Mouse (Mus musculus): ENCODE data around the gene Gm45837. TPM values are rescaled to one million over a fixed set of nuclear protein-coding genes. Genes with fewer than 3 reads are reported as not detected.

Gene Gm45837
- polyA plus RNA-seq, 1 experiment from 2014 or later: not detected

DNA sequence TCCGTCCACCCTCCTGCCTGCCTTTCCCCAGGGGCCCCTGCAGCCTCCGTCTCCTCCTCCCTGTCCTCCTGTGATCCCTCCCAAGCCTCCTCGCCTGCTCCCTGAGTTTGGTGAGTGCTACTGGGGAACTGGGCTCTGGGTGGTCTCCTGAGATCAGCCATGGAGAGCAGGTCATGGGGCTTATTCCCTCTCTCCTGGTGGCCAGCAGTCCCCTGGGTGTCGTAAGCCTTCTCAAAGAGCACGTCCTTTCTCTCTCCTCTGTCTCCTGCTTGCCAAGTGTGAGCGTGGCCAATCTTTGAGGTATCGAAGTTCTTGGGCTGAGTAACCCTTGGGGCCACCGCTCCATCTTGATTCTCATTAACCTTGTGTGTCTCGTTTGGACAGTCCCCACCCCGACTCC lies 25.8 kb upstream of the Gm45837 start:
- Histone ChIP-seq H3K9me3 (ENCODE audit: control insufficient read depth, low read length) (no peaks in the 10 kb centered on the region), H3K4me1 (ENCODE audit: control insufficient read depth, insufficient read depth, low read length) (no peaks in the 10 kb centered on the region), H3K27me3 (ENCODE audit: control insufficient read depth, insufficient read depth, low read length) (no peaks in the 10 kb centered on the region), H3K9ac (replicated peaks; ENCODE audit: low read length) (no peak overlapping the region), H3K4me3 (replicated peaks; ENCODE audit: low read depth, low read length) (no peak overlapping the region), H3K4me2 (ENCODE audit: low read length) (no peak overlapping the region), H3K36me3 (ENCODE audit: control insufficient read depth, insufficient read depth, low read length) (no peaks in the 10 kb centered on the region), H3K27ac (replicated peaks; ENCODE audit: low read depth, low read length) (no peak overlapping the region)
- 69% methylated on average over 10 of the region's 10 CpGs for WGBS
- DNase-seq (no peak), ATAC-seq (ENCODE audit: low FRiP score, low TSS enrichment) (no peak)

GRCm38 (mm10) chr7:101385331-101385733 lies 25.4 kb upstream of the Gm45837 start:
- no peaks in the 10 kb centered on the region for H3K36me3 ChIP-seq (ENCODE audit: control insufficient read depth, insufficient read depth, low read length)
- H3K9me3 ChIP-seq (ENCODE audit: control insufficient read depth, low read length): no peaks in the 10 kb centered on the region
- no peak overlapping the region for H3K4me2 ChIP-seq (ENCODE audit: low read length)
- DNase-seq: no peak
- ATAC-seq (ENCODE audit: low FRiP score, low TSS enrichment): no peak
- H3K27me3 ChIP-seq (ENCODE audit: control insufficient read depth, insufficient read depth, low read length): no peaks in the 10 kb centered on the region
- no peaks in the 10 kb centered on the region for H3K4me1 ChIP-seq (ENCODE audit: control insufficient read depth, insufficient read depth, low read length)
- WGBS: 54% methylated on average over 6 of the region's 6 CpGs
- no peak overlapping the region for H3K9ac ChIP-seq (replicated peaks; ENCODE audit: low read length)
- H3K4me3 ChIP-seq (replicated peaks; ENCODE audit: low read depth, low read length): no peak overlapping the region
- no peak overlapping the region for H3K27ac ChIP-seq (replicated peaks; ENCODE audit: low read depth, low read length)

- no peak overlapping the region for H3K4me2 ChIP-seq (ENCODE audit: low read length)
- ATAC-seq (ENCODE audit: low FRiP score, low TSS enrichment) (no peak), DNase-seq (no peak)
- H3K9me3 ChIP-seq (ENCODE audit: control insufficient read depth, low read length): no peaks in the 10 kb centered on the region
- H3K9ac ChIP-seq (replicated peaks; ENCODE audit: low read length): no peak overlapping the region
- H3K4me1 ChIP-seq (ENCODE audit: control insufficient read depth, insufficient read depth, low read length): no peaks in the 10 kb centered on the region
- H3K27me3 ChIP-seq (ENCODE audit: control insufficient read depth, insufficient read depth, low read length): no peaks in the 10 kb centered on the region
- no peak overlapping the region for H3K27ac ChIP-seq (replicated peaks; ENCODE audit: low read depth, low read length)
- WGBS: 63% methylated on average over 10 of the region's 10 CpGs
- no peaks in the 10 kb centered on the region for H3K36me3 ChIP-seq (ENCODE audit: control insufficient read depth, insufficient read depth, low read length)
- H3K4me3 ChIP-seq (replicated peaks; ENCODE audit: low read depth, low read length): no peak overlapping the region
Observed at GRCm38 (mm10) chr7:101385866-101386452, 24.7 kb upstream of the Gm45837 start.

GRCm38 (mm10) chr7:101389256-101389655 lies 21.4 kb upstream of the Gm45837 start:
- Histone ChIP-seq H3K4me3 (replicated peaks; ENCODE audit: low read depth, low read length) (no peak overlapping the region), H3K9me3 (ENCODE audit: control insufficient read depth, low read length) (no peaks in the 10 kb centered on the region), H3K27ac (replicated peaks; ENCODE audit: low read depth, low read length) (no peak overlapping the region), H3K4me2 (ENCODE audit: low read length) (no peak overlapping the region), H3K9ac (replicated peaks; ENCODE audit: low read length) (no peak overlapping the region), H3K4me1 (ENCODE audit: control insufficient read depth, insufficient read depth, low read length) (no peaks in the 10 kb centered on the region), H3K27me3 (ENCODE audit: control insufficient read depth, insufficient read depth, low read length) (no peaks in the 10 kb centered on the region), H3K36me3 (ENCODE audit: control insufficient read depth, insufficient read depth, low read length) (no peaks in the 10 kb centered on the region)
- DNase-seq (no peak), ATAC-seq (ENCODE audit: low FRiP score, low TSS enrichment) (no peak)
- WGBS: 90% methylated on average over 6 of the region's 6 CpGs

DNA sequence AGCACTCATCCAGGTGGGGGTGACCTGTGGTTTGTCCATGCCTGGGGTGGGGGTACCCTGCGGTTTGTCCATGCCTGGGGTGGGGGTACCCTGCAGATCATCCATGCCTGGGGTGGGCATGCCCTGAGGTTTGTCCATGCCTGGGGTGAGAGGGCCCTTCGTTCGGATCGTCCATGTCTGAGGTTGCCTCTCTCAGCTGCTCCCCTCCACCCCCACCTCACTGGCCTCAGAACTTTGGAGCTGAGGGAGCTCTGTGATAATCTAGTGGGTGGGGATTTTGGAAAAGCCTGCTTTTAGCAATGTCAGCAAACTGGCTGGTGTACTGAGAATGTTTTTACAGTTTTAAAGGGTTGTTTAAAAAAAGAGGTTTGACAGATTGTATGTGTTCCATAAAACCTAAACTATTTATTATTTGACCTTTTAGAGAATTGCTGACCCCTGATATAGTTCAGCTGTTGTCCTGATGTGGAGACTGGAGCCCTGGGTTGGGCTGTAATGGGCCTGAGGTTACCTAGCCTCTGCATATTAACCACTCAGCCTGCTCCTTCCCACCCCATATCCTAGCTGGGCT lies 18.7 kb upstream of the Gm45837 start:
- ATAC-seq (ENCODE audit: low FRiP score, low TSS enrichment) (no peak; the same call in 1 of the 2 replicates), DNase-seq (no peak)
- 83% methylated on average over 4 of the region's 4 CpGs for WGBS
- Histone ChIP-seq H3K27me3 (ENCODE audit: control insufficient read depth, insufficient read depth, low read length) (no peaks in the 10 kb centered on the region), H3K4me1 (ENCODE audit: control insufficient read depth, insufficient read depth, low read length) (no peaks in the 10 kb centered on the region), H3K4me2 (ENCODE audit: low read length) (no peak overlapping the region), H3K36me3 (ENCODE audit: control insufficient read depth, insufficient read depth, low read length) (no peaks in the 10 kb centered on the region), H3K4me3 (replicated peaks; ENCODE audit: low read depth, low read length) (no peak overlapping the region), H3K9me3 (ENCODE audit: control insufficient read depth, low read length) (no peaks in the 10 kb centered on the region), H3K9ac (replicated peaks; ENCODE audit: low read length) (no peak overlapping the region), H3K27ac (replicated peaks; ENCODE audit: low read depth, low read length) (no peak overlapping the region)

GRCm38 (mm10) chr7:101393015-101393414 lies 17.7 kb upstream of the Gm45837 start:
- Histone ChIP-seq H3K9me3 (ENCODE audit: control insufficient read depth, low read length) (no peaks in the 10 kb centered on the region), H3K9ac (replicated peaks; ENCODE audit: low read length) (no peak overlapping the region), H3K4me3 (replicated peaks; ENCODE audit: low read depth, low read length) (no peak overlapping the region), H3K27me3 (ENCODE audit: control insufficient read depth, insufficient read depth, low read length) (no peaks in the 10 kb centered on the region), H3K4me1 (ENCODE audit: control insufficient read depth, insufficient read depth, low read length) (no peaks in the 10 kb centered on the region), H3K36me3 (ENCODE audit: control insufficient read depth, insufficient read depth, low read length) (no peaks in the 10 kb centered on the region), H3K27ac (replicated peaks; ENCODE audit: low read depth, low read length) (no peak overlapping the region), H3K4me2 (ENCODE audit: low read length) (no peak overlapping the region)
- ATAC-seq (ENCODE audit: low FRiP score, low TSS enrichment) (no peak), DNase-seq (no peak)
- 53% methylated on average over 4 of the region's 4 CpGs for WGBS

- Histone ChIP-seq H3K4me3 (replicated peaks; ENCODE audit: low read depth, low read length) (no peak overlapping the region), H3K36me3 (ENCODE audit: control insufficient read depth, insufficient read depth, low read length) (no peaks in the 10 kb centered on the region), H3K27me3 (ENCODE audit: control insufficient read depth, insufficient read depth, low read length) (no peaks in the 10 kb centered on the region), H3K9ac (replicated peaks; ENCODE audit: low read length) (no peak overlapping the region), H3K27ac (replicated peaks; ENCODE audit: low read depth, low read length) (no peak overlapping the region), H3K4me2 (ENCODE audit: low read length) (no peak overlapping the region), H3K9me3 (ENCODE audit: control insufficient read depth, low read length) (no peaks in the 10 kb centered on the region), H3K4me1 (ENCODE audit: control insufficient read depth, insufficient read depth, low read length) (no peaks in the 10 kb centered on the region)
- ATAC-seq (ENCODE audit: low FRiP score, low TSS enrichment) (no peak), DNase-seq (peak; percentile 13)
- WGBS: 47% methylated on average over 8 of the region's 8 CpGs
Observed at GRCm38 (mm10) chr7:101393694-101394504, 16.8 kb upstream of the Gm45837 start.

DNA sequence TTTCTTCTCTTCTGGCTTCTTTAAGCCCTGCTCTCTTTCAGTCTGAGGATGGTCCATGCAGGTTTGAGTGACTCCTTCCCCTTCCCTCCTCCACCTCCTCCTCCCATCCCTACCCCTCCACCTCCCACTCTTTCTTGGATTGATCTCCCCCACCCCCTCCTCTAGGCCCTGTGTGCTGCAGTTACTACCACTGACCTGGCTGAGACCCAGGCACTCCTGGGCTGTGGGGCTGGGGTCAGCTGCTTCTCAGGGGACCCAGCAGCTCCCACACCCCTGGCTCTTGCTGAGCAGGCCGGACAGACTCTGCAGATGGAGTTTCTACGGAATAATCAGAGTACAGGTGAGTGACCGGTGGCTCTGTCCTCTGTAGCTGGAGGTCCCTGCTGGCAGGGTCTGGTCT lies 16.1 kb upstream of the Gm45837 start:
- DNase-seq (no peak), ATAC-seq (ENCODE audit: low FRiP score, low TSS enrichment) (no peak)
- H3K36me3 ChIP-seq (ENCODE audit: control insufficient read depth, insufficient read depth, low read length): no peaks in the 10 kb centered on the region
- 68% methylated on average over 3 of the region's 3 CpGs for WGBS
- no peak overlapping the region for H3K9ac ChIP-seq (replicated peaks; ENCODE audit: low read length)
- H3K4me2 ChIP-seq (ENCODE audit: low read length): no peak overlapping the region
- no peak overlapping the region for H3K4me3 ChIP-seq (replicated peaks; ENCODE audit: low read depth, low read length)
- H3K4me1 ChIP-seq (ENCODE audit: control insufficient read depth, insufficient read depth, low read length): no peaks in the 10 kb centered on the region
- H3K27ac ChIP-seq (replicated peaks; ENCODE audit: low read depth, low read length): no peak overlapping the region
- no peaks in the 10 kb centered on the region for H3K9me3 ChIP-seq (ENCODE audit: control insufficient read depth, low read length)
- H3K27me3 ChIP-seq (ENCODE audit: control insufficient read depth, insufficient read depth, low read length): no peaks in the 10 kb centered on the region

DNA sequence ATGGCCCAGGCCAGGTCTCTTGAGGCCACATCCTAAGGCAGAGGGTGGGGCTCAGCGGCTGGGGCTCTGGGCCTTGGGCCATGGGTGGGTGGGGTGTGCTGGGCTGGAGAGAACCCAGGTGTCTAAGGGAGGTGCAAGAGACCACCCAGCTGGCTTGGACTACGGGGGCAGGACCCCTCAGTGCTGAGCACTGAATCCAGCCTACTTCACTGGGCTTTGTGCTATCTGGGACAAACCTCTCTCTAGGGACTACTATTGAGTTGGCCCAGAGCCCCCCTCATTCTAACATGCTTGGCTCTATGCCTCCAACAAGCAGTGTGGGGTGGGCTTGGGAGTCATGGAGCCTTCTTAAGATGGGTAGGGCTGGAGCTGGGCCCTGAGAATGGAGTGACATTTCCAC lies 15.2 kb upstream of the Gm45837 start:
- Histone ChIP-seq H3K36me3 (ENCODE audit: control insufficient read depth, insufficient read depth, low read length) (no peaks in the 10 kb centered on the region), H3K4me2 (ENCODE audit: low read length) (no peak overlapping the region), H3K9me3 (ENCODE audit: control insufficient read depth, low read length) (no peaks in the 10 kb centered on the region), H3K4me3 (replicated peaks; ENCODE audit: low read depth, low read length) (no peak overlapping the region), H3K27ac (replicated peaks; ENCODE audit: low read depth, low read length) (no peak overlapping the region), H3K4me1 (ENCODE audit: control insufficient read depth, insufficient read depth, low read length) (no peaks in the 10 kb centered on the region), H3K9ac (replicated peaks; ENCODE audit: low read length) (no peak overlapping the region), H3K27me3 (ENCODE audit: control insufficient read depth, insufficient read depth, low read length) (no peaks in the 10 kb centered on the region)
- ATAC-seq (ENCODE audit: low FRiP score, low TSS enrichment) (0 out of 2 replicates have a peak, but pooled peaks have one; percentile 22), DNase-seq (no peak)
- WGBS: 90% methylated on average over 2 of the region's 2 CpGs
